Mouse (Mus musculus) hindbrain, embryonic 12.5 days (tissue): ENCODE measurements around the gene B430218F22Rik. TPM values are rescaled to one million over a fixed set of nuclear protein-coding genes. Genes with fewer than 3 reads are reported as not detected.
A peak's percentile ranks its signal among the peaks of the same experiment; 100 is the strongest.
"Not testable (repeated sequence)": the region's sequence is repeated elsewhere in the genome, so short reads cannot be mapped to it uniquely, and the experiment has no call there.

ENCODE experiments used
- ATAC-seq: fragments of 200-750 bp; cut with Nextera tagmentation; 2 replicates; pipeline ENCODE4 v1.8.0; 2017; ENCODE audit warnings: moderate TSS enrichment; ENCODE audit not compliant: low FRiP score
- H3K27ac ChIP-seq: fragments of 300-500 bp; sonication (generic); 2 replicates; pipeline ENCODE4 v1.5.1; 2016; ENCODE audit warnings: mild to moderate bottlenecking
- H3K27me3 ChIP-seq: fragments of 300-500 bp; sonication (generic); 2 replicates; pipeline ENCODE4 v1.6.1; 2016; ENCODE audit warnings: mild to moderate bottlenecking
- H3K36me3 ChIP-seq: fragments of 300-500 bp; sonication (generic); 2 replicates; pipeline ENCODE4 v1.6.1; 2016; ENCODE audit warnings: mild to moderate bottlenecking
- H3K4me1 ChIP-seq: fragments of 300-500 bp; sonication (generic); 2 replicates; pipeline ENCODE4 v1.6.1; 2016
- H3K4me2 ChIP-seq: fragments of 300-500 bp; sonication (generic); replicated peaks from 2 replicates; pipeline ENCODE4 v1.6.1; 2016; ENCODE audit warnings: mild to moderate bottlenecking
- H3K4me3 ChIP-seq: fragments of 300-500 bp; sonication (generic); 2 replicates; pipeline ENCODE4 v1.5.1; 2016; ENCODE audit warnings: mild to moderate bottlenecking
- H3K9ac ChIP-seq: fragments of 300-500 bp; sonication (generic); 2 replicates; pipeline ENCODE4 v1.6.1; 2016; ENCODE audit warnings: mild to moderate bottlenecking, moderate library complexity
- H3K9me3 ChIP-seq: fragments of 300-500 bp; sonication (generic); replicated peaks from 2 replicates; pipeline ENCODE4 v1.6.1; 2016; ENCODE audit warnings: mild to moderate bottlenecking
- WGBS: fragments of 180-500 bp; shearing (Covaris S2); methylation state at CpG from one replicate; pipeline ENCODE4 v1.1.7; 2016; 5-methylcytosine and 5-hydroxymethylcytosine counted together
- polyA plus RNA-seq: library from polyadenylated mRNA; unstranded; fragments of >200 nt; fragmentation: Nextera tagmentation; extraction: Ambion mirVana; gene quantifications from 2 replicates; pipeline ENCODE4 v1.2.1, GENCODE M21; 2016

Gene B430218F22Rik
- polyA plus RNA-seq: 1.6 and 1.9 TPM in 2 replicates

DNA sequence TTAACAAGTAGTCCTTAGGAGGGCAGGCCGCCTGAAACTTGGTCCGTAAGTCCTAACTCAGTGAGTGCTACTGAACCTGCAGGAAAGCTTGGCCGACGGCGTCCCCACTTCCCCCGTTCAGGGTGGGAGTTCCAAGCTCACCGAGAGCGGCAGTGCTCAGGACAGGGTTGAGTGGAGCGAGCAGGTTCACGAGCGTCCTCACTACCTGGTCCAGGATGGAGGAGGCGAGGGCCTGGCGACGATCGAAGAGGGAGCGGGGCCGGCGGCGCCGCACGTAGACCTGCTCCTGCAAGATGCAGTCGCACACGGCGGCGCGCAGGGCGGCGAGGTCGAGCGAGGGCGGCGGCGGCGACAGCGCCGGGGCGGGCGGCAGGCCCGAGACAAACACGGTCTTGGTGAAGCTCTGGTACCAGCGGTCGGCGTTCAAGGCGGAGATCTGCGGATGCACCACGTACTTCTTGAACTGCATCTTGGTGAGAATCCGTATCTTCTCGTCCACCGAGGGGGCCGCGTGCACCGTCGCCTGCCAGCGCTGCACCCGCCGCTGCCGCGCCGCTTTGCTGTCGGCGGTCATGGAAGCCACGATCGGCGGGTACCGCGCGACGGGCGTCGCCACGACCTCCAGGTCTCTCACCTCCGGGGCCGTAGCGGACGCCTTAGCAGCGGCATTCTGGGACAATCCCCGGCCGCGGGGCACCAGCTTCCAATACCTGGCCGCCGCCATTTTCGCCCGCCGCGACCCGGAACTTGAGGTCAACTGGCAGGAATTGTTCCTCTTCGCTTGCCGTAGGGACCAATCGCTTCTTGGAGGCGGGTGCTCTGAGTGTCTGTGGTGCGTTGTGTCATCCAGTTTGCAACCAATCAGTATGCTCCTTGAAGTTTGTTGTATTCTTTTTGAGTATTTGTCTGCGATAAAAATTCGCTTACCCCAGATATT, at the start of gene B430218F22Rik, which contains the start of gene Mrps30:
B430218F22Rik (plus strand) TSS at position 120 of the 937 bp plus-strand sequence.
Mrps30 (minus strand) TSS at position 742 of the 937 bp plus-strand sequence.
- Histone ChIP-seq H3K4me3 (peak within 1 kb of the TSS; percentile 97), H3K4me1 (peaks cover 12% of the 10 kb centered on the region), H3K27ac (peak within 1 kb of the TSS; percentile 83), H3K36me3 (peaks cover 23% of the 10 kb centered on the region), H3K27me3 (no peaks in the 10 kb centered on the region), H3K9me3 (no peaks in the 10 kb centered on the region), H3K9ac (peak within 1 kb of the TSS; percentile 85), H3K4me2 (peak within 1 kb of the TSS; percentile 68)
- peak; percentile 99 for ATAC-seq
- under 1% methylated on average over 93 of the region's 93 CpGs for WGBS

DNA sequence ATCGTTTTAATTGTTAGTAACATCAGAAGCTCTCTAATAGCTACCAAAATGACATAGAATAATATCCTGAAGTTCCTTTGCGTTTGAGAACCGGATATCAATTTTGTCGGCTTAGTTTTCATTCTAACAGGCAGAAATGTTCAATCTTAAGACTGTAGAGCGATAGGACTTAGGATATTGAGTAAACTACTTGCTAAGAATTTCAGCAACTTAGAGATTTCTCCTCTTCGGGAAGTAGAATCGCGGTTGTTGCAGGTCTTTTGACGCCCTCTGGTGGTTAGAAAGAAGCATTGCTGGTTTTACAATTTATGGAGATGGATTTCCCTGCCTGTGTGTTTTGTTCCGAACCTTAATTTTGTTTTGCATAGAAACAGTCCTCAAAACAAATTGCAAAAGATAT, 36.2 kb upstream of the B430218F22Rik start:
- Histone ChIP-seq H3K4me1 (no peaks in the 10 kb centered on the region), H3K27me3 (no peaks in the 10 kb centered on the region), H3K27ac (no peak overlapping the region), H3K4me3 (no peak overlapping the region), H3K4me2 (no peak overlapping the region), H3K36me3 (no peaks in the 10 kb centered on the region), H3K9ac (no peak overlapping the region), H3K9me3 (no peaks in the 10 kb centered on the region)
- WGBS: 29% methylated on average over 10 of the region's 10 CpGs
- ATAC-seq: no peak

DNA sequence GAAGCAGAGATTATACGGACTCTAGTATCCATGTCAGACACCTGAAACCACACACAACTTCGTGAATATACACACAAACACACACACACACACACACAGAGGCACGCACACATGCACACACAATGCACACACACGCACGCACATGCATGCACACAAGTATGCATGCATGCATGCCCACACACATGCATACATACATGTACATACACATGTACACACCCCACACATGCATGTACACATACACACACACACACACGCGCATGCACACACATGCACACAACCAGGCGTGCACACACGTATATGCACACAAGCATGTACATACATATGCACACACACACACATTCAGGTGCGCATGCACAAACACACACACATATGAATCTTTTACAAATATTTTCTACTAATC, 35.6 kb upstream of the B430218F22Rik start:
- 0 out of 2 replicates have a peak, but pooled peaks have one; percentile 38 for ATAC-seq
- H3K4me1 ChIP-seq: no peaks in the 10 kb centered on the region
- no peaks in the 10 kb centered on the region for H3K9me3 ChIP-seq
- H3K27ac ChIP-seq: no peak overlapping the region
- no peak overlapping the region for H3K4me3 ChIP-seq
- H3K9ac ChIP-seq: no peak overlapping the region
- H3K36me3 ChIP-seq: no peaks in the 10 kb centered on the region
- WGBS: 93% methylated on average over 10 of the region's 10 CpGs
- no peak overlapping the region for H3K4me2 ChIP-seq
- H3K27me3 ChIP-seq: no peaks in the 10 kb centered on the region

DNA sequence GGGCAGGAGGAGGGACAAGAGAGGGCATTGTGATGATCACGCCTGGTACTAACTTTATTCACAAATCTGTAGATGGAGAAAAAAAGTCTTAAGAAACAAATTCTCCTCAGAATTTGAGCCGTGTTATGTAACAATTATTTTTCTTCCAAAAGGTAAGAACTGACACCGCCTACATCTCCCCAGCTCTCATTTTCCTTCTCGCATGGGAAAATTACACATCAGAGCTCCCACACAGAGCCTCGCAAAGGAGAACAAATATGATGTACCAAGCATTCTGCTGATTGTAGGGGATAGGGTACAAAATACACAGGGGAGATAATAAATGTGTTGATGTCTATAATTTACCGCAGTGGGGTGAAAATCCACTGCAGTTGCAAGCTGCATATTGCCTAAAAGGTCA, 23.1 kb upstream of the B430218F22Rik start:
- Histone ChIP-seq H3K9ac (no peak overlapping the region), H3K27ac (no peak overlapping the region), H3K36me3 (no peaks in the 10 kb centered on the region), H3K9me3 (no peaks in the 10 kb centered on the region), H3K4me3 (no peak overlapping the region), H3K27me3 (no peaks in the 10 kb centered on the region), H3K4me1 (no peaks in the 10 kb centered on the region), H3K4me2 (no peak overlapping the region)
- WGBS: 94% methylated on average over 6 of the region's 6 CpGs
- ATAC-seq: no peak

DNA sequence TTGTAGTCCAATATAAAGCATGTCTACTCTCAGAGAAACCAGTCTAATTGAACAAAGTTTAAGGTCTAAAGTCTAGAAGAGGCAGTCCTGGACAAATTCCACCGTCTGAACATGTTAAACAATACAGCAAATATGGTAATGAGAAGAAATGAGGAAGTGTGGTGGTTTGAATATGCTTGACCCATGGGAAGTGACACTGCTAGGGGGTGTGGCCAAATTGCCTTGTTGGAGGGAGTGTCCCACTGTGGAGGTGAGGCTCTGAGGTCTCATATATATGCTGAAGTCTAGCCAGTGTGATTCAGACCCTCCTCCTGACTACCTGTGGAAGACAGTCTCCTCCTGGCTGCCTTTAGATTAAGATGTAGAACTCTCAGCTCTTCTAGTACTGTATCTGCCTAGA, 20.7 kb upstream of the B430218F22Rik start:
- Histone ChIP-seq H3K9me3 (no peaks in the 10 kb centered on the region), H3K4me2 (no peak overlapping the region), H3K27me3 (no peaks in the 10 kb centered on the region), H3K4me3 (no peak overlapping the region), H3K27ac (no peak overlapping the region), H3K36me3 (no peaks in the 10 kb centered on the region), H3K9ac (no peak overlapping the region), H3K4me1 (no peaks in the 10 kb centered on the region)
- ATAC-seq: no peak
- 67% methylated on average over 1 of the region's 1 CpGs for WGBS

DNA sequence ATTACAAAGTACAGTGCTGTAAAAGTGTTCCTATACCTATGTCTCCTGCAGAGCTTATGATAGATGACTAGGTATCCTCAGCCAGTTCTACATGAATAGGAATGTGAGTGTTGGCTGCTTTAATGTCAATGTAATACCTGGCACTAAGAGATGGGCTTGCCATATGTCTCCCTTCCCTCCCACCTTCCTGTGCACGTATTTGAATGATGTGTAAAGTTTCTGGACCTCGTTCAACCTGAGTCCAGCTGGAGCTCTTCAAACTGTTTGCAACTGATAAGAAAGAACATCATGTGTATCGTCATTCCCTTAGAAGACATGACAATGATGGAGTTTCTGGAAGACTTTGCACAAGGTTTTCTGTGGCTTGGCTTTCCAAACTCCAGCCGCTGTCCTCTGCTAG, 13.6 kb upstream of the B430218F22Rik start:
- no peak overlapping the region for H3K27ac ChIP-seq
- H3K4me2 ChIP-seq: no peak overlapping the region
- 93% methylated on average over 4 of the region's 4 CpGs for WGBS
- H3K4me3 ChIP-seq: no peak overlapping the region
- no peaks in the 10 kb centered on the region for H3K27me3 ChIP-seq
- no peak for ATAC-seq
- H3K9ac ChIP-seq: no peak overlapping the region
- H3K4me1 ChIP-seq: no peaks in the 10 kb centered on the region
- H3K9me3 ChIP-seq: no peaks in the 10 kb centered on the region
- peaks cover 6% of the 10 kb centered on the region for H3K36me3 ChIP-seq

DNA sequence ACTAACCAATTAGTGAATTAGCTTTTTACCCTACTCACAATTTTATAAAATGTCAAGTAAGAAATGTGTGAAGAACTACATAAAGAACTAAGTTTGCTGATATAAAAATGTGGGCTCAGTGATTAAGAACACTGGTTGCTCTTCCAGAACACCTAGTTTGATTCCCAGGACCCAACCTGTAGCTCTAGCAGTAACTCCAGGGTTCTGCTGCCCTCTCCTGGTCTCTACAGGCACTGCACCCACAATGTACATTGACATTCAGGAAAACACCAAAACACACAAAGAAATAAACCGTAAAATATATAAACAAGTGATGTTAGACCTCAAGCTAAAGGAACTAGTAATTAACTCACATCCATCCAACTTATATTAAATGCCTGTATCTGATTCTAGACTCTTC, 7.3 kb upstream of the B430218F22Rik start:
- peaks cover 47% of the 10 kb centered on the region for H3K36me3 ChIP-seq
- no peak overlapping the region for H3K4me3 ChIP-seq
- no peak overlapping the region for H3K4me2 ChIP-seq
- WGBS: 81% methylated on average over 1 of the region's 1 CpGs
- ATAC-seq: no peak
- H3K9me3 ChIP-seq: no peaks in the 10 kb centered on the region
- H3K9ac ChIP-seq: no peak overlapping the region
- no peak overlapping the region for H3K27ac ChIP-seq
- H3K4me1 ChIP-seq: no peaks in the 10 kb centered on the region
- no peaks in the 10 kb centered on the region for H3K27me3 ChIP-seq

DNA sequence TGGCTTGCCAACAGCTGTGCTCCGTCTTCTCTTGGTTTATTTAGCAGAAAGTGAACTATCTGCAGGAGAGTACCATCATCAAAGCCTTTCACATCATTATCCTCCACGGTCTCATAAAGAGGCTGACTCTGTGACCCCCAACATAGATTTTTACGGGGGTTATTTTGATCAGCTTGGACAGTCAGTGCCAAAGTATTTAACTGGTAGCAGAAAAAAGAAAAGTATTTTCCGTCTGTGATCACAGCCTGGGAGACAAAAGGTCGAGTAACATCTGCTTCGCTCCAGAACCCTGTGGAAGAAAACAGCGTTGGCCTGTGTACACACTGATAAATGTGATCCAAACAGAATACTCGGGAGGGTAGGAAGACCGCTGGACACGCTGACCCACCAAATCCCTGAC, 6.0 kb upstream of the B430218F22Rik start:
- no peak overlapping the region for H3K27ac ChIP-seq
- H3K4me1 ChIP-seq: 0 out of 2 replicates have a peak, but pooled peaks cover under 1% of the 10 kb centered on the region
- H3K36me3 ChIP-seq: peaks cover 49% of the 10 kb centered on the region
- H3K4me3 ChIP-seq: no peak overlapping the region
- no peak overlapping the region for H3K9ac ChIP-seq
- H3K27me3 ChIP-seq: no peaks in the 10 kb centered on the region
- H3K9me3 ChIP-seq: no peaks in the 10 kb centered on the region
- ATAC-seq: no peak
- H3K4me2 ChIP-seq: no peak overlapping the region
- WGBS: 91% methylated on average over 10 of the region's 10 CpGs

DNA sequence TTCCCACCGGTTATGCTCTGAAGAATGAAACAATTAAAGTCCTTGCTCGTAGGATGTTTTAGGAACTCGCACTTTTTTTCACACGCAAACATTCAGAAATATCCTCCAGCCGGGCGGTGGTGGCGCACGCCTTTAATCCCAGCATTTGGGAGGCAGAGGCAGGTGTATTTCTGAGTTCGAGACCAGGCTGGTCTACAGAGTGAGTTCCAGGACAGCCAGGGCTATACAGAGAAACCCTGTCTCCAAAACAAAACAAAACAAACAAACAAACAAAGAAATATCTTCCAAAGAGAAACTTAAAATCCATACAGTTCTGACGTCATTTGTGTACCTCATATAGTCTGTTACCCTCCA, 995 bp downstream of the B430218F22Rik start:
- not testable (repeated sequence) for H3K27ac ChIP-seq

DNA sequence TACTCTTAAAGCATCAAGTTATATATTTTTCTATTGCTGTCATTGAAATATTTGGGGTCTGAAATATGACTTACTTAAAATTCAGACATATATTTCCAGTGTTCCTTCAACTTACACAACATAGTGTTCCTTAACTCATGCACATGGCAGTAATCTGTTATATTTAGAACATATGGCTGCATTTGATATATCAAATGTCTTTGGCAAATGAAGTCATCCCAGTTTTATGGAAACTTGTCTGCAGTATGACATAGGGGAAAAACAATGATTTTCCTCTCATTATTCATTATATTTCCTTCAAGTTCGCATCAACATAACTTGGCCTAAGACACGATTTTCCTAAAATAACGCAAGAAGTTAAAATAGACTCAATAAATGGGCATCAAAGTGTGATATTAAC, 9.4 kb downstream of the B430218F22Rik start:
- H3K4me2 ChIP-seq: no peak overlapping the region
- ATAC-seq: no peak
- no peaks in the 10 kb centered on the region for H3K36me3 ChIP-seq
- no peaks in the 10 kb centered on the region for H3K27me3 ChIP-seq
- H3K27ac ChIP-seq: no peak overlapping the region
- WGBS: 94% methylated on average over 3 of the region's 3 CpGs
- no peaks in the 10 kb centered on the region for H3K4me1 ChIP-seq
- H3K4me3 ChIP-seq: no peak overlapping the region
- no peaks in the 10 kb centered on the region for H3K9me3 ChIP-seq
- no peak overlapping the region for H3K9ac ChIP-seq

More for the DNA sequence above, 995 bp downstream of the B430218F22Rik start:
- peak overlapping the region; percentile 97 for H3K4me3 ChIP-seq
- peak overlapping the region; percentile 44 for H3K4me2 ChIP-seq
- peak; percentile 57 for ATAC-seq
- WGBS: 8% methylated on average over 10 of the region's 10 CpGs
- H3K9ac ChIP-seq, H3K27me3 ChIP-seq, H3K9me3 ChIP-seq: not testable (repeated sequence)
- H3K36me3 ChIP-seq: peaks cover 18% of the 10 kb centered on the region
- peaks cover 12% of the 10 kb centered on the region for H3K4me1 ChIP-seq

DNA sequence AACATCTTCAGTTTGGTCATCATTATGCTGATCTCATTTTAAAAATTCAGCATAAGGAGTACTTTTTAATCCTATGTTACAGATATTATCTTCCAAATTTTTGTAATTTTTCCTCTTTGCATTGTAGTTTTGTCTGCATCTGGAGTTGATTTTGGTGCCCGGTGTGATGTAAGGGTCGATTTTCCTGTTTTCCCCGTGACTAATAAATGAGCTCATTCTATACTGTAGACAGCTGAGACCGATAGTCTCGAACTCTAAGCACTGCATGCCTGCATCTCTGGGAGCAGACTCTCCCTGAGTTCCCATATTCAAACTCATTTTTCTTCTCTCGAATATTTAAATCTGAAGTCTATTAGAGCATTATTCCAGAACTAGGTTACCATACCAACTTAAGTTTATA, 13.9 kb downstream of the B430218F22Rik start:
- H3K27me3 ChIP-seq: 0 out of 2 replicates have a peak, but pooled peaks cover 2% of the 10 kb centered on the region
- no peaks in the 10 kb centered on the region for H3K9me3 ChIP-seq
- no peaks in the 10 kb centered on the region for H3K4me1 ChIP-seq
- no peak overlapping the region for H3K4me3 ChIP-seq
- H3K27ac ChIP-seq: no peak overlapping the region
- no peak overlapping the region for H3K4me2 ChIP-seq
- no peaks in the 10 kb centered on the region for H3K36me3 ChIP-seq
- 65% methylated on average over 6 of the region's 6 CpGs for WGBS
- H3K9ac ChIP-seq: no peak overlapping the region
- ATAC-seq: no peak

DNA sequence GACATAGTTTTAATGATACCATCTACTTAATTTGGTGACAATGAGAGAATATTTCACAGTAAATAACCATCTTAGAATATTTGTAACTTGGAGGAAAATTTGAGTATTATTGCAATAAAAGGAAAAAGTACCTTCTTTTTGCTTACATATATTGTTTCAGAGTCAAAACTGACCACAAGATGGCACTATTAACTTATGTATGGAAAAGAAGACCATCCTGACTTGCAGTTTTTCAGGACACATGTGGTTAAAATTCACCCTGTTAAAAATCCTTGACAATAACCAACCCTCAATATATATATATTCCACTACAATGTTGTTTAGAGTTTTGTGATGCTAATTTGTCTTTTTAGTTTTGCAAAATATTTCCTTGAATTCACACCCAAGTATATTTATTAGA, 17.1 kb downstream of the B430218F22Rik start:
- Histone ChIP-seq H3K27ac (no peak overlapping the region), H3K9me3 (no peaks in the 10 kb centered on the region), H3K36me3 (no peaks in the 10 kb centered on the region), H3K27me3 (0 out of 2 replicates have a peak, but pooled peaks cover 2% of the 10 kb centered on the region), H3K4me1 (no peaks in the 10 kb centered on the region), H3K9ac (no peak overlapping the region), H3K4me2 (no peak overlapping the region), H3K4me3 (no peak overlapping the region)
- ATAC-seq: no peak
